Mouse (Mus musculus) NIH3T3 (cell line): ENCODE results near the gene Sgce.
"Not testable (repeated sequence)": the region's sequence is repeated elsewhere in the genome, so short reads cannot be mapped to it uniquely, and the experiment has no call there.

Experiments used
- DNase-seq: peaks from one replicate; pipeline ENCODE4 v3.0.0-alpha.2; 2012; ENCODE audit warnings: low read depth

Gene Sgce

GRCm38 (mm10) chr6:4746696-4747439, at the start of gene Sgce, which contains the start of gene Peg10:
TSS of gene Sgce (minus strand) at chr6:4747207.
TSS of gene Peg10 (plus strand) at chr6:4747306.
- DNase-seq = no peak

GRCm38 (mm10) chr6:4796281-4796680, 49.3 kb upstream of the Sgce start:
- no peak for DNase-seq

- peak; percentile 16 for DNase-seq
These were observed 15.2 kb upstream of the Sgce start for GRCm38 (mm10) chr6:4762252-4762651.

GRCm38 (mm10) chr6:4761415-4762142, 14.6 kb upstream of the Sgce start:
- DNase-seq = not testable (repeated sequence)

DNA sequence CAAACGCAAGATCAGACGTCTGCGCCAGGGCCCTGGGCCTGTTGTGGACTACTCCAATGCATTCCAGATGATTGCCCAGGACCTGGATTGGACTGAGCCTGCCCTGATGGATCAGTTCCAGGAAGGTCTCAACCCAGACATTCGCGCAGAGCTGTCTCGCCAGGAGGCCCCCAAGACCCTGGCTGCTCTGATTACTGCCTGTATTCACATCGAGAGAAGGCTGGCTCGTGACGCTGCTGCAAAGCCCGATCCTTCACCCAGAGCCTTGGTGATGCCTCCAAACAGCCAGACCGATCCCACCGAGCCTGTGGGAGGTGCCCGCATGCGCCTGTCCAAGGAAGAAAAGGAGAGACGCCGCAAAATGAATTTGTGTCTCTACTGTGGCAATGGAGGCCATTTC, 7.9 kb upstream of the Sgce start:
- no peak for DNase-seq

DNA sequence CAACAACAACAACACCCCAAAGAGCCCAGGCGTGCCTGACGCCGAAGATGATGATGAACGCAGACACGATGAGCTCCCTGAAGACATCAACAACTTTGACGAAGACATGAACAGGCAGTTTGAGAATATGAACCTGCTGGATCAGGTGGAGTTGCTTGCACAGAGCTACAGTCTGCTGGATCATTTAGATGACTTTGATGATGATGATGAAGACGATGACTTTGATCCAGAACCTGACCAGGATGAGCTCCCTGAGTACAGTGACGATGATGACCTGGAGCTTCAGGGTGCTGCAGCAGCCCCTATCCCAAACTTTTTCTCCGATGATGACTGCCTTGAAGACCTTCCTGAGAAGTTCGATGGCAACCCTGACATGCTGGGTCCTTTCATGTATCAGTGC, 7.3 kb upstream of the Sgce start:
- no peak for DNase-seq

GRCm38 (mm10) chr6:4751355-4751754, 4.3 kb upstream of the Sgce start:
- DNase-seq = no peak

DNA sequence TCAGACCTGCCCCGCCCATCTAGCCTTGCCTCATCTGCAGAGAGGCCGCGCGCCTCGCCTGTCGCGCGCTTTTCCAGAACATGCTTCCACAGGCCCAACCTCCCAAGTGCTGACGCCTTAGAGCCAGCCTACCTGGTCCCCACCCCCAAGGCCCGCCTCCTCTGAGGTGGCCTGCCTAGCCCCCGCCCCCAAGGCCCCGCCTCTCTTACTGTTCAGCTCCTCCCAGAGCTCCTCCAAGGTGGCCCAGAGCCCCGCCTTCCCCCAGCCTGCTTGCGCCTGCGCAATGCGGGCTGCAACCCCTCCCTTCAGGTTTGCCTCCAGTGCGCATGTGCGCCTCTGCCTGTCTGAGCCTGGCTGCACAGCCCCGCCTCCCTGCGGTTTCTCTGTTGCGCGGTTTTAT, 2.1 kb upstream of the Sgce start:
- no peak for DNase-seq

- DNase-seq = no peak
These were observed 1.5 kb upstream of the Sgce start for GRCm38 (mm10) chr6:4748506-4748961.

DNA sequence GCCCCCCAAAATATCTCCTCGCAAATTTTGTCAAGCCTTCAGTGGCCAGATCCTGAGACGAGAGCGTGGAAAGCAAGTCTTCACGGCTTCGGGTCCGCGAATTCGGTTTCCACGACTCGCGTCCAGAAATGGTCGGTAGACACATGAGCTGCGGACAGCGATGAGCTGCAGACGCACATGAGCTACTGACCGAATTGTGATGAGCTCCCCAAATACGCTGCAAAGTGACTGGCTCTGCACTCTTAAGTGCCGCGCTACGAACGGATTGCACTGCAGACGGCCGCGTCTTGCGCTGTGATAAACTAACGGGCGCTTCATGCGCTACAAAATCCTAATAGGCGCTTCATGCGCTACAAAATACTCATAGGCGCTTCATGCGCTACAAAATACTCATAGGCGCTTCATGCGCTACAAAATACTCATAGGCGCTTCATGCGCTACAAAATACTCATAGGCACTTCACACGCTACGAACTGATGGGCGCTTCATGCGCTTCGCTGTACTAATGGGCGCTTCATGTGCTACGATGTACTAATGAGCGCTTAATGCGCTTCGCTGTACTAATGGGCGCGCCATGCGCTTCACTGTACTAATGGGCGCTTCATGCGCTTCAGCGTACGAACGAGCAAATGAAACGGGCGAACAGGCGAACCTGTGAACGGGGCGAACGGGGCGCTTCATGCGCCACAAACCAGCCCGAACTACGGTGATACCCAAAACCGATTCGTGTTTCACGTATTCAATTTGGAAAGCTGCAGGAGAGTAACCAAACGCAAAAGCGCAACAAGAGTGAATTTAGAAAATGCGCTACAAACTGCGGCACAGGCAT, 884 bp upstream of the Sgce start:
- no peak for DNase-seq

GRCm38 (mm10) chr6:4746036-4746695, 841 bp downstream of the Sgce start:
- no peak for DNase-seq

GRCm38 (mm10) chr6:4740511-4740910, 6.5 kb downstream of the Sgce start:
- peak; percentile 78 for DNase-seq

- DNase-seq = no peak
These were observed 7.3 kb downstream of the Sgce start for GRCm38 (mm10) chr6:4739522-4740355.

GRCm38 (mm10) chr6:4738717-4739116, 8.3 kb downstream of the Sgce start:
- DNase-seq = no peak

DNA sequence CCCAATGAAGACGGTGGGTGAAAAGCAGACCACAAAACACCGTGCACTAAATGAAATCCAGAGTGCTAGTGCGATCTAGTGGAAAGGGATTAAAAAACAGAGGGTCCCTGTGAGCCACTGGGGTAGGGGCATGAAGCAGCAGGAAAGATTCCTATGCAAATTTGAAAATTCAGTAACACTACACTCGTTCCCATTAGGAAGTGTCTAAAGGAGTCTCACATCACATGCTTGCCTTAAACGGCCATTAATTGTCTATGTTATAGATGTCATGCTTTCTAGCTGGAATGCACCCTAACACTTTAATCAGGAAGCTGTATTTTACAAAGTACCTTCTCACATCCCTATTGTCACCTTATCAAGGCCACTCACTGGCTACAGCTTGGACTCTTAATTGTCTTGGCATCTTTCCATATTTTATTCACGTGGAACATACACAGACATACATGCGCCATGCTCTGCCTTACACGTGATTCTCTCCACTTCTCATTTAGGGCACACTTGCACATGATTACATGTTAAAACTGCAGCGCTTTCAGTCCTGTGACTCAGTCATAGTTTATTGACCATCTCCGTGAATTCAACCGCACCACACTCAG, 8.9 kb downstream of the Sgce start:
- DNase-seq = no peak

DNA sequence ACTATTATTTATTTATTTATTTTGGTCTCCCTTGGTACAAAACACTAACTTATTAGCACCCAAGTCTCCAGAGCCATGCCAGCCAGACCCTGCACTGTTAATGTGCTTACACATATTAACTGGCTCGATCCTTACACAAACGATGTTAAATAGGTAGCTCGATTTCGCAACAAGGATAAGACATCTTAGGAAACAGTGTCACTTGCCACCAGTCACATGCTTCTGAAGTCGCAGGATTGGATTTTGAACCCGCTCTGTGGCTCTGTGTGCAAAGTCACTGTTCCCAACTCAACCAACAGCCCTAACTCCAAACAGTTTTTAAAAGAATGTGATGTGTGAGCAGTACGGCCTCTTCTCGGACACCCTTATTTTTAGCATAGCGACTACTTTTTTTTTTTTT, 10.6 kb downstream of the Sgce start:
- DNase-seq = no peak

GRCm38 (mm10) chr6:4733208-4733607, 13.8 kb downstream of the Sgce start:
- DNase-seq = no peak

- no peak for DNase-seq
These were observed 15.3 kb downstream of the Sgce start for GRCm38 (mm10) chr6:4731675-4732074.

GRCm38 (mm10) chr6:4728305-4728704, 18.7 kb downstream of the Sgce start:
- DNase-seq = no peak

GRCm38 (mm10) chr6:4723998-4724757, 22.8 kb downstream of the Sgce start:
- DNase-seq = no peak
